Mouse (Mus musculus) heart, embryonic 16.5 days (tissue): Measurements from ENCODE around the gene Cyp8b1. TPM values are rescaled to one million over a fixed set of nuclear protein-coding genes. Genes with fewer than 3 reads are reported as not detected.

Experiments
- ATAC-seq: fragments of 200-750 bp; cut with Nextera tagmentation; replicated peaks from 2 replicates; pipeline ENCODE4 v1.8.0; 2017; ENCODE audit warnings: moderate number of reproducible peaks; ENCODE audit not compliant: insufficient read depth, low FRiP score; ENCODE audit errors: extremely low read depth
- H3K27ac ChIP-seq: fragments of 300-500 bp; sonication (generic); 2 replicates; pipeline ENCODE4 v1.5.1; 2014; ENCODE audit warnings: mild to moderate bottlenecking, low read length, control low read depth, moderate library complexity
- H3K27me3 ChIP-seq: fragments of 300-500 bp; sonication (generic); 2 replicates; pipeline ENCODE4 v1.6.1; 2014; ENCODE audit warnings: low read length, mixed read lengths; ENCODE audit not compliant: control insufficient read depth, insufficient read depth
- H3K36me3 ChIP-seq: fragments of 300-500 bp; sonication (generic); 2 replicates; pipeline ENCODE4 v1.6.1; 2014; ENCODE audit not compliant: control insufficient read depth, insufficient read depth
- H3K4me1 ChIP-seq: fragments of 300-500 bp; sonication (generic); 2 replicates; pipeline ENCODE4 v1.6.1; 2014; ENCODE audit warnings: low read length, mixed read lengths; ENCODE audit not compliant: control insufficient read depth, insufficient read depth
- H3K4me2 ChIP-seq: fragments of 300-500 bp; sonication (generic); 2 replicates; pipeline ENCODE4 v1.6.1; 2014; ENCODE audit warnings: low read depth, mild to moderate bottlenecking, control low read depth, low read length
- H3K4me3 ChIP-seq: fragments of 300-500 bp; sonication (generic); 2 replicates; pipeline ENCODE4 v1.5.1; 2014; ENCODE audit warnings: mild to moderate bottlenecking, control low read depth, low read length
- H3K9ac ChIP-seq: fragments of 300-500 bp; sonication (generic); 2 replicates; pipeline ENCODE4 v1.6.1; 2014; ENCODE audit warnings: low read length, control low read depth
- H3K9me3 ChIP-seq: fragments of 300-500 bp; sonication (generic); replicated peaks from 2 replicates; pipeline ENCODE4 v1.6.1; 2016; ENCODE audit warnings: low read length; ENCODE audit not compliant: control insufficient read depth
- WGBS: fragments of 180-500 bp; shearing (Covaris S2); extraction: QIAGEN DNeasy Blood & Tissue Kit; methylation state at CpG from one replicate; pipeline ENCODE4 v1.1.7; 2014; 5-methylcytosine and 5-hydroxymethylcytosine counted together
- polyA plus RNA-seq: library from polyadenylated mRNA; unstranded; fragments of >200 nt; fragmentation: Nextera tagmentation; extraction: Ambion mirVana; gene quantifications from 2 replicates; pipeline ENCODE4 v1.2.1, GENCODE M21; 2015

The Cyp8b1 gene
- polyA plus RNA-seq = 0.13 TPM in 1 of 2 replicates, not detected in the other

DNA sequence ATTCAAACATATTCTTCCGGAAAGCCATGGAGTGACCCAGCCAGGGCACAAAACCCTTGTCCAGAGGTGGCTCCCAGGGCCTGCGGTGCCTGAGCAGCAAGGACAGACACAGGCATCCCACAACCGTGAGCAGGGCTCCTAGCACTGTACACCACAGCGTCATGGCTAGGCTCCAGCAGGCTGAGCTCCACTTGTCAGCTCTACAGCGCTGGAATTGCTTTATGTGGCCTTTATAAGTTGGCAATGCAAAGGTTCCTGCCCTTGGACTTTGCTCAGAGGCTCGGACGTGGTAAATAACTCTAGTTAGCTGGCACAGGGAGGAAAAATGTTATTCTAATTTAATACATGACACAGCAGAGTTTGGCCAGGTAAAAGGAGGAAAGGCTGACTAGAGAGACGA lies at the start of gene Cyp8b1:
Gene Cyp8b1, minus strand, starts transcription at position 204 of the 400 bp plus-strand sequence.
- H3K27me3 ChIP-seq = no peaks in the 10 kb centered on the region
- ATAC-seq = no peak
- WGBS = 73% methylated on average over 8 of the region's 8 CpGs
- H3K4me2 ChIP-seq = no peak within 1 kb of the TSS
- no peaks in the 10 kb centered on the region for H3K36me3 ChIP-seq
- no peak within 1 kb of the TSS for H3K27ac ChIP-seq
- H3K9ac ChIP-seq = no peak within 1 kb of the TSS
- no peak within 1 kb of the TSS for H3K4me3 ChIP-seq
- H3K4me1 ChIP-seq = no peaks in the 10 kb centered on the region
- no peaks in the 10 kb centered on the region for H3K9me3 ChIP-seq

DNA sequence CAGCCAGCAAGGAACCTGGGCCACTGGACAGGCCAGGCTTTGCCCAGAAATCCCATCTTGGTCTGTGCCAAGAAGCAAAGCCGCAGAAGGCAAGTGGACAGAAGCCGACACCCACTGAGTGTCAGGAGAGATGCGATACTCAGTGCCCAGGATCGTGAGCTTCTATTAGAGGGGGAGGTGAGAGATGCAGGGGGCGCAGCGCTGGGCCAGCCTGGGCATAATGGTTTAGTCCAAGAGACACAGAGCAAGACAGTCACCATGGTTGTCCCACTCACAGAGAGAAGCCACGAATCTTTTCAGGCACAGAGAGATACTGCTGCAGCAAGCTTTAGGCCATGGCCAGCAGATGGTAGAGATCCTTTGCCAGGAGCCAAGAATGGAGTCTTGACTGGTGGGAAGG lies 48.8 kb upstream of the Cyp8b1 start:
- Histone ChIP-seq H3K4me2 (no peak overlapping the region), H3K4me3 (no peak overlapping the region), H3K36me3 (no peaks in the 10 kb centered on the region), H3K27me3 (no peaks in the 10 kb centered on the region), H3K4me1 (no peaks in the 10 kb centered on the region), H3K27ac (no peak overlapping the region), H3K9ac (no peak overlapping the region), H3K9me3 (no peaks in the 10 kb centered on the region)
- ATAC-seq = no peak
- WGBS = 86% methylated on average over 7 of the region's 7 CpGs

DNA sequence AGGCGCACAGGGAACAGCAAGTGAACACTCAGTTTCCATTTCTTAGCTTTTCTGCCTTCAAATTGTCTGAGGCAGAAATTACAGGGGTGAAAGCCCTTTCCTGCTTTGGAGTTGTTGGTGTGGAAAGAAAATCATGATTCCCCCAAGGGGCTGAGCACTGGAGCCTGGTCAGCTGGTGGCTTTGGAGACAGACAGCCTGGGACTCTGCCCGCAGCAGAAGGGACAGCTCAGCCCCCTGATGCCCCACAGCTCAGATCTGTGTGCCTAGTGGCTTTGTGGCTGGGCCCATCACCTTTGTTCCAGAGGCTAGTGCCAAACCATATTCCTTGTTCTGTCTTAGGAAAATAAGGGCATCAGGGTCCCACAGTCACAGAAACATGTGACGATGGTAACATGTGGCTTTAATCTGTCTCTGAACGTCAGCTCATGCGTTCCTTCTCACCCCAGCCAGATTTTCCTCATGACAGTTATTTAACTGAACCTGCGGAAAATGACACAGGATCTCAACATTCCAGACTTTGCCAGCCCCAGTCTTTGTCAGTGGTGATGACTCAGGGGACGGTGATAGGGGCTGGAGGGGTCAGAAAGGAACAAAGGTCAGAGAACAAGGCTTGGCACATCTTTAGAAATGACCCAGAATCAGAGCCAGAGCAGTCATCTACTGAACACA lies 44.0 kb upstream of the Cyp8b1 start:
- no peak for ATAC-seq
- Histone ChIP-seq H3K4me1 (no peaks in the 10 kb centered on the region), H3K4me2 (no peak overlapping the region), H3K9me3 (no peaks in the 10 kb centered on the region), H3K9ac (no peak overlapping the region), H3K4me3 (no peak overlapping the region), H3K27me3 (no peaks in the 10 kb centered on the region), H3K36me3 (no peaks in the 10 kb centered on the region), H3K27ac (no peak overlapping the region)
- 49% methylated on average over 7 of the region's 7 CpGs for WGBS

DNA sequence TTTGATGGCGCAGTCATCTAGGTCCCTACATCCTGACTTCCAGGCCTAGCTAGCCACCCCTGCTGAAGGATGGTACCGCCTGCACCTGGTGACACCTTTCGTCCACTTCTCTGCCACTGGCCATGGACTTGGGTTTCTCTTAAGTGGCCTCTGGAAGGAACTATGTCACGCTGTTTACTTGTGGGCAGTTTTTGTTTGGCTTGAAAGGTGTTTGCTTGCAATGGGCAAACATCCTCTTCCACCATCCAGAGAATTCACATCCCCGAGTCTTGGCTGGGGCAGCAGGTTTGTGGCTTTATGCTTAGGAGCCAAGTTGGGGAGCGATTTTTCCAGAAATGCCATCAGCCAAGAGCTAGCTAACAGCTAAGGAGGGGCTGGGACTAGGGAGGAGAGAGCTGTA lies 36.5 kb upstream of the Cyp8b1 start:
- Histone ChIP-seq H3K4me2 (no peak overlapping the region), H3K9ac (no peak overlapping the region), H3K27me3 (no peaks in the 10 kb centered on the region; the same call in 1 of the 2 replicates), H3K4me3 (no peak overlapping the region), H3K36me3 (no peaks in the 10 kb centered on the region), H3K9me3 (no peaks in the 10 kb centered on the region), H3K4me1 (peaks cover 18% of the 10 kb centered on the region), H3K27ac (no peak overlapping the region)
- WGBS = 85% methylated on average over 6 of the region's 6 CpGs
- ATAC-seq = no peak

DNA sequence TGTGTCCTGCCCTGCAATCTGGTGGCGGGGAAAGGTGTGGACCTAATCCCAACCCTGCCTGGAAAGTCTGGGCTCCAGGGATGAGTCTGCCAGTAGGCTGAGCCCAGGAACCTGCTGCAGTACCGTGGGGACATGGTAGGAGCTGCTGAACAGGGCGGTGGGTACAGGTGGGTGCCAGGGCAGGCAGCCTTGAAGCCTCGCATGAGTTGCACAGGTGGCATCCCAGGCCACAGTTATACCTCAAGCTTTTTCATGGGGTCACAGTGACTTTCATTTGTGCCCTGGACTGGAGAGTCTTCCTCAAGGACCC lies 35.0 kb upstream of the Cyp8b1 start:
- Histone ChIP-seq H3K4me1 (peaks cover 18% of the 10 kb centered on the region), H3K4me3 (peak overlapping the region; percentile 37), H3K4me2 (peak overlapping the region; percentile 62), H3K36me3 (no peaks in the 10 kb centered on the region), H3K9ac (peak overlapping the region; percentile 66), H3K27me3 (peaks cover 3% of the 10 kb centered on the region; the same call in 1 of the 2 replicates), H3K9me3 (no peaks in the 10 kb centered on the region), H3K27ac (peak overlapping the region; percentile 62)
- WGBS = 30% methylated on average over 4 of the region's 4 CpGs
- peak; percentile 30; the same call in 1 of the 2 replicates for ATAC-seq

DNA sequence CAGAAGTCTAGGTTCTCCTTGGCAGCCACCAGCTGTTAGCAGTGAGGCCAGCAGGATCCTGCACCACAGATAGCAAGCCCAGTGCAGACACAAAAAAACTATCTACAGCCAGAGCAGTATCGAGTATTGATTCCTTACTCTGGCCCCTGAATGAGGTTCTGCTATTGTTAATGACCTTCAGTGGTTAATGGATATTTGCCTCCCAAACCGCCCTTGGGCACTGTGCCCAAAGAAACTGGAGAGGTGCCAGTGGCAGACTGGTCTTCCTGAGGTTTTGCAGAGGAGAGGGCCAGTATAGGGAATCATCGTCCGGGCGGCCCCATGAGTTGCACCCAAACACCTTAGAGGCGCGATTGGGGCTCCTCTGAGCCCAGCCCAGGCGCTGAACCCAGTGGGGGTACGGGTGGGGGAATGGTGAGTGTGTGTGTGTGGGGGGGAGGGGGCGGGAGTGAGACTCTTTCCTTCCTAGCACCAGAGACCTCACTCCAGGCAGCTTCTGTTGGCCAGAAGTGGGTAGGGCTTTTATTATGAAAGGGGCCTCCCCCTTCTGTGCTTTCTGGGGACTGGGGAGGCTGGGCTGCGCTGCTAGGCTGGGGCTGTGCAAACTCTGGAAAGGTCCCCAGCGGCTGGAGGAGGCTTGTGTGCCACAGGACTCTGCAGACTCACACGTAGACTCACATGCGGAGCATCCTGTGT lies 34.5 kb upstream of the Cyp8b1 start, which contains the start of gene Fam198a:
Gene Fam198a, plus strand, starts transcription at position 571 of the 696 bp plus-strand sequence.
- peak within 1 kb of the TSS; percentile 66 for H3K9ac ChIP-seq
- H3K27me3 ChIP-seq = peaks cover 3% of the 10 kb centered on the region; the same call in 1 of the 2 replicates
- H3K27ac ChIP-seq = peak within 1 kb of the TSS; percentile 62
- no peaks in the 10 kb centered on the region for H3K9me3 ChIP-seq
- peaks cover 18% of the 10 kb centered on the region for H3K4me1 ChIP-seq
- 4% methylated on average over 14 of the region's 14 CpGs for WGBS
- H3K36me3 ChIP-seq = no peaks in the 10 kb centered on the region
- ATAC-seq = peak; percentile 91
- H3K4me2 ChIP-seq = peak within 1 kb of the TSS; percentile 62
- H3K4me3 ChIP-seq = peak within 1 kb of the TSS; percentile 37

DNA sequence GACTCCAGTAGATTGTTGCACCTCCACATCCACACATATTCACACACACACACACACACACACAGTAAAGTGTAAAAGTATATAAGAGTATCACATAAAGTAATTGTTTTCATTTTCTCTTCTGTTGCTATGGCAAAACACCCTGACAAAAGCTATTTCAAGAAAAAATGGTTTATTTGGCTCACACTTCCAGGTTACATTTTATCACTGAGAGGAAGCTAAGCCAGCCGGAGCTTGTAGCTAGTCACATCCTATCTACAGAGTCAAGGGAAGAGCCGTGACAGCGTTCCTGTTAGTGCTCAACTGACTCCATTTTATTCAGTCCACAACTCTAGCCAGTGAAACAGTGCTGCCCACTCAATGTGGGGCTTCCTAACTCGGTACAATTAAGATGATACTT lies 32.3 kb upstream of the Cyp8b1 start:
- Histone ChIP-seq H3K4me2 (no peak overlapping the region), H3K36me3 (no peaks in the 10 kb centered on the region), H3K27me3 (peaks cover 3% of the 10 kb centered on the region; the same call in 1 of the 2 replicates), H3K4me3 (no peak overlapping the region), H3K9ac (no peak overlapping the region), H3K9me3 (no peaks in the 10 kb centered on the region), H3K4me1 (peaks cover 18% of the 10 kb centered on the region), H3K27ac (0 out of 2 replicates have a peak overlapping the region, but pooled peaks have one; percentile 7)
- no peak for ATAC-seq
- 46% methylated on average over 4 of the region's 4 CpGs for WGBS

DNA sequence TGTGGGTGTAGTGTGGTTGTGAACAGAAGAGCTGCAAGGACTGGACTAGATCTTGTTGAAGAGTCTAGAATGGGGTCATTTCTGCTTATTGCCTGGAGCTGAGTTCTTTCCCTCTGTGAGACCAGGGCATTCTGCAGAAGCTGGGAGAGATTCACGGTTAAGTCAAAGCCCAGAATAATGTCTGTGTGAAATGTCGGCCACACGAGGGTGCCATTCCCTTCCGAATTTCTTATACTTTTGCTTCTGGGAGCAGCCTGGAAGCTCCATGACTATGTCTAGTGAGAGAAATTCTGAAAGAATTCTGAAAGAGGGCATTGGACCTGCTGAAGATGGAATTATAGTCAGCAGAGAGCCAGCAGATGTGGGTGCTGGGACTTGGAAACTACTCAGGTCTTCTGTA lies 31.7 kb upstream of the Cyp8b1 start:
- Histone ChIP-seq H3K27me3 (peaks cover 3% of the 10 kb centered on the region; the same call in 1 of the 2 replicates), H3K27ac (no peak overlapping the region), H3K4me1 (peaks cover 18% of the 10 kb centered on the region), H3K4me2 (no peak overlapping the region), H3K4me3 (no peak overlapping the region), H3K36me3 (no peaks in the 10 kb centered on the region), H3K9ac (no peak overlapping the region), H3K9me3 (no peaks in the 10 kb centered on the region)
- 8% methylated on average over 4 of the region's 4 CpGs for WGBS
- no peak for ATAC-seq

DNA sequence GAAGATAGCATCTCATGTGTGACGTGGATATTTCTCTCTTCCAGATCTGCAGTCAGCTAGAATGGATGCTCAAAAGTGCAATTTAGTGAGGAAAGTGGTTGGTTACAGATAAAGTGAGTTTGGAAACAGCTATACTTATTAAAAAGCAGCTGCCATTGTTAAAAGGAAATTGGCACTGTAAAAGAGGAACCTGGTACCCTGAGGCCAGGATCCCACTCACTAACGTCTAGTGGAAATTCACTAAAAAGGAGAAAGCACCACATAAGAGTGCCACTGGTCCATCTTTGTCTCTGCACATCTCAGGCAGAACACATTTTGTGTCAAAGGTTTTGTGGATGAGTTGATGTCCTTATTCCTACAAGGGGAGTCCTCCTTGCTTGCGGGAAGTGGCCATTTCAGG lies 27.5 kb upstream of the Cyp8b1 start:
- Histone ChIP-seq H3K27ac (no peak overlapping the region), H3K36me3 (no peaks in the 10 kb centered on the region), H3K4me2 (no peak overlapping the region), H3K4me3 (no peak overlapping the region), H3K9me3 (no peaks in the 10 kb centered on the region), H3K9ac (no peak overlapping the region), H3K4me1 (peaks cover 4% of the 10 kb centered on the region; the same call in 1 of the 2 replicates), H3K27me3 (peaks cover 3% of the 10 kb centered on the region; the same call in 1 of the 2 replicates)
- ATAC-seq = no peak
- WGBS = 81% methylated on average over 3 of the region's 3 CpGs
